Mouse (Mus musculus) left cerebral cortex, postnatal 14 days (tissue): ENCODE data around the gene H2-Aa. TPM values are rescaled to one million over a fixed set of nuclear protein-coding genes. Genes with fewer than 3 reads are reported as not detected.

Experiments
- DNase-seq, 2 experiments: peaks; one replicate each; pipeline ENCODE4 v3.0.0; 2021 to 2022; ENCODE audit warnings: low spot score in 2 of 2, mixed read lengths in 1 of 2
- intact Hi-C: fragments of 180-260 bp; cut with DNase I; formaldehyde crosslinking; loops from one replicate; pipeline ENCODE4 v1.15.1; 2025
- total RNA-seq, 2 experiments: library from RNA; stranded (reverse); gene quantifications; 2 replicates each; pipeline ENCODE4 v1.2.3; 2021

H2-Aa gene
- total RNA-seq, 2 experiments from 2014 or later: 1.6 to 1.7 TPM

- intact Hi-C loops: loop anchor here (10.0 kb wide), 1 partner anchor 134 kb away; no protein-coding TSS in a partner anchor
- peak; percentile 67 to 77 for DNase-seq
These were observed 48.9 kb downstream of the H2-Aa start, which contains the start of gene H2-Ob for GRCm38 (mm10) chr17:34238706-34239105. H2-Ob (plus strand) TSS chr17:34238903.

DNA sequence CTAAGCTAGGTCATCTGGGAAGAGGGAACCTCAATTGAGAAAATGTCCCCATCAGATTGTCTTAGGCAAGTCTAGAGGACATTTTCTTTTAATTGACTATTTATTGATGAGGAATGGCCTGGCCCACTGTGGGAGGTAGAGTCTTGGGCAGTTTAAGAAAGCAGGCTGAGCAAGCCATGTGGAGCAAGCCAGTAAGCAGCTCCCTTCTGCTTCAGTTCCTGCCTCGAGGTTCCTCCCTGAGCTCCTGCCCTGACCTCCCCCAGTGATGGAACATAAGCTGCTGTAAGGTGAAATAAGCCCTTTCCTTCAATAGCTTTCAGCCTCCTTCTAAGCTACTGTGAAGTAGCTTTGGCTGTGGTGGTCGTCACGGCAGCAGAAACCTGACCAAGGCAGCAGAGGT, 49.9 kb downstream of the H2-Aa start:
- DNase-seq: no peak
- intact Hi-C loops: loop anchor here (10.0 kb wide), 1 partner anchor 133 kb away; no protein-coding TSS in a partner anchor

DNA sequence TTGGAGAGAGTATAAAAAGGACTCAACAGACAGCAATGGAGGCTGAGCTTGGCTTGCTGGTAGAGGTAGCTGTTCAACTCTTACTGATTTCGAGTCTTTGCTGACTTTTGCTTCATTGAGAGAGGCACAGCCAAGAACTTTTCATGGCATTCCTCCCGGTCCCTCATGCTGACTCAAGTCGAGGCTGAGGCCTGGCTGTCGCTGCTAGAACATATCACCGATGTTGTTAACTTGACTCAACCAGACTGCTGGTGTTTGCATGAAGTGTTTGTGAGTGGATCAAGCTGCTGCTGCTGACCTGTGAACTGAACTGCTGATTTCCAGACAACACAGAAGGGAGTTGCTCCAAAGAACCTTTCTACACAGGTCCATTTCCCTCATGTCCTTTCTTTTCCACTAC, 50.9 kb downstream of the H2-Aa start:
- DNase-seq: no peak
- intact Hi-C loops: loop anchor here (10.0 kb wide), 1 partner anchor 132 kb away; no protein-coding TSS in a partner anchor

GRCm38 (mm10) chr17:34234926-34235325, 52.7 kb downstream of the H2-Aa start:
- intact Hi-C loops: loop anchor here (2.0 to 10.0 kb wide), 3 partner anchors 16 to 130 kb away; no protein-coding TSS in a partner anchor
- DNase-seq: peak; percentile 60 to 73

Other genes starting within 250 kb of the H2-Aa start
- 10 to 100 TPM; 16.6 to 22.6 TPM for gene Col11a2, start 248.4 kb downstream of the H2-Aa start, total RNA-seq
- under 1 TPM in 1 of 2 experiments, not detected in 1; 0.32 TPM for gene H2-Oa, start 195.5 kb downstream of the H2-Aa start, total RNA-seq
- gene H2-DMa, start 168.3 kb downstream of the H2-Aa start, total RNA-seq: 10 to 100 TPM; 25.8 to 29.1 TPM
- 100 to 1,000 TPM; 231 to 249 TPM for gene Brd2, start 165.2 kb downstream of the H2-Aa start, total RNA-seq
- 1 to 10 TPM; 1.0 to 1.1 TPM for gene H2-DMb2, start 144.5 kb downstream of the H2-Aa start, total RNA-seq
- 1 to 10 TPM; 1.1 to 1.6 TPM for gene H2-DMb1, start 134.8 kb downstream of the H2-Aa start, total RNA-seq
- 1 to 10 TPM; 2.1 to 2.8 TPM for gene Tap1, start 100.3 kb downstream of the H2-Aa start, total RNA-seq
- gene Psmb9, start 100.1 kb downstream of the H2-Aa start, total RNA-seq: 1 to 10 TPM; 1.8 to 2.2 TPM
- gene Psmb8, start 90.1 kb downstream of the H2-Aa start, total RNA-seq: 1 to 10 TPM; 2.6 to 2.7 TPM
- gene Tap2, start 84.3 kb downstream of the H2-Aa start, total RNA-seq: 1 to 10 TPM; 3.1 to 5.0 TPM
- under 1 TPM in 1 of 2 experiments, not detected in 1; 0.15 TPM for gene H2-Ob, start 48.9 kb downstream of the H2-Aa start, total RNA-seq
- 1 to 10 TPM; 1.1 to 2.1 TPM for gene H2-Ab1, start 30.1 kb downstream of the H2-Aa start, total RNA-seq
- gene H2-Eb1, start 18.0 kb upstream of the H2-Aa start, total RNA-seq: 1 to 10 TPM in 1 of 2 experiments, under 1 TPM in 1; 0.99 to 2.4 TPM
- not detected for gene H2-Eb2, start 37.8 kb upstream of the H2-Aa start, total RNA-seq
- gene Btnl2, start 67.0 kb upstream of the H2-Aa start, total RNA-seq: under 1 TPM; 0.62 to 0.91 TPM
- gene Btnl1, start 89.3 kb upstream of the H2-Aa start, total RNA-seq: not detected
- gene BC051142, start 111.0 kb upstream of the H2-Aa start, total RNA-seq: 1 to 10 TPM; 4.9 to 5.6 TPM
- gene Btnl4, start 189.5 kb upstream of the H2-Aa start, total RNA-seq: not detected
- gene Btnl6, start 229.5 kb upstream of the H2-Aa start, total RNA-seq: not detected